Mouse (Mus musculus) brain, embryonic 14.5 days (tissue): ENCODE data around the gene Naa40.

Experiments used
- CTCF ChIP-seq: fragments of 200-500 bp; IDR thresholded peaks from 2 replicates; pipeline ENCODE4 v1.5.1; 2012; ENCODE audit warnings: inconsistent platforms, mild to moderate bottlenecking, moderate library complexity, borderline replicate concordance; ENCODE audit not compliant: insufficient read depth, insufficient read length; ENCODE audit errors: extremely low read depth
- POLR2A ChIP-seq: fragments of 200-500 bp; IDR thresholded peaks from 2 replicates; pipeline ENCODE4 v1.6.1; 2012; ENCODE audit warnings: mild to moderate bottlenecking, inconsistent platforms, borderline replicate concordance; ENCODE audit not compliant: poor library complexity, insufficient read depth, insufficient read length, severe bottlenecking; ENCODE audit errors: extremely low read depth

- TF ChIP-seq CTCF (no peak), POLR2A (no peak)
Measured at GRCm38 (mm10) chr19:7213010-7213409, 28.0 kb downstream of the Naa40 start.
